In genomic region chr2:50110167-50110566, GRCm38 (mm10) we compare ENCODE assay signal across 8 mouse cellular contexts. TPM values are rescaled to one million over a fixed set of nuclear protein-coding genes. Genes with fewer than 3 reads are reported as not detected.
A peak's percentile ranks its signal among the peaks of the same experiment; 100 is the strongest.
DNase-seq lines count a peak whose midpoint lies in the region; ATAC-seq and TF ChIP-seq lines count a peak whose summit lies in the region.

No protein-coding gene starts in this region.

- DNase-seq in forebrain, postnatal 0 days: no peak
- DNase-seq in right cerebral cortex, adult 18-20 months: peak; percentile 21
- no peak for DNase-seq in right cerebral cortex, postnatal 4 days
- DNase-seq in right cerebral cortex, postnatal 10 days (ENCODE audit: low spot score in 2 of 2): peak; percentile 42 to 51
- DNase-seq in cerebellum, postnatal 4 days (ENCODE audit: low spot score in 2 of 2): no peak

- H3K27me3 ChIP-seq in forebrain, postnatal 0 days (ENCODE audit: insufficient read depth, low read length): no peaks in the 10 kb centered on the region
- no peaks in the 10 kb centered on the region for H3K27me3 ChIP-seq in forebrain, embryonic 16.5 days (replicated peaks; ENCODE audit: control insufficient read depth, insufficient read depth, low read length)
- H3K27me3 ChIP-seq in intestine, embryonic 16.5 days (replicated peaks; ENCODE audit: control insufficient read depth, insufficient read depth, low read length): no peaks in the 10 kb centered on the region

- ATAC-seq in forebrain, postnatal 0 days: peak; percentile 36
- ATAC-seq in forebrain, embryonic 16.5 days: no peak
- peak; percentile 52; the same call in 1 of the 2 replicates for ATAC-seq in intestine, embryonic 16.5 days
- no peak for ATAC-seq in cerebellum, adult (ENCODE audit: insufficient number of reproducible peaks, low FRiP score, low TSS enrichment)

- 0 out of 2 replicates have a peak, but pooled peaks cover 3% of the 10 kb centered on the region for H3K4me1 ChIP-seq in forebrain, postnatal 0 days (ENCODE audit: insufficient read depth)
- peaks cover 5% of the 10 kb centered on the region for H3K4me1 ChIP-seq in forebrain, embryonic 16.5 days (replicated peaks; ENCODE audit: control insufficient read depth, insufficient read depth, low read length)
- H3K4me1 ChIP-seq in intestine, embryonic 16.5 days (ENCODE audit: control insufficient read depth, insufficient read depth, low read length): peaks cover 9% of the 10 kb centered on the region

- TF ChIP-seq CTCF in forebrain, postnatal 0 days (IDR thresholded peaks at IDR 0.05; ENCODE audit: low read depth): no peak

- H3K36me3 ChIP-seq in forebrain, postnatal 0 days (ENCODE audit: insufficient read depth): no peaks in the 10 kb centered on the region
- H3K36me3 ChIP-seq in forebrain, embryonic 16.5 days (ENCODE audit: control insufficient read depth, insufficient read depth): no peaks in the 10 kb centered on the region
- H3K36me3 ChIP-seq in intestine, embryonic 16.5 days (ENCODE audit: control insufficient read depth, insufficient read depth, low read length): no peaks in the 10 kb centered on the region

- H3K4me3 ChIP-seq in forebrain, postnatal 0 days (ENCODE audit: low read depth, low read length): no peak overlapping the region
- H3K4me3 ChIP-seq in forebrain, embryonic 16.5 days (replicated peaks; ENCODE audit: low read length): no peak overlapping the region
- H3K4me3 ChIP-seq in intestine, embryonic 16.5 days (ENCODE audit: low read length): no peak overlapping the region

- WGBS in forebrain, postnatal 0 days: 41% methylated on average over 10 of the region's 10 CpGs
- WGBS in forebrain, embryonic 16.5 days: 51% methylated on average over 10 of the region's 10 CpGs
- 30% methylated on average over 10 of the region's 10 CpGs for WGBS in intestine, embryonic 16.5 days

- no peak overlapping the region for H3K27ac ChIP-seq in forebrain, postnatal 0 days (ENCODE audit: low read depth, low read length)
- H3K27ac ChIP-seq in forebrain, embryonic 16.5 days (ENCODE audit: low read length): no peak overlapping the region
- peak overlapping the region; percentile 60; the same call in 1 of the 2 replicates for H3K27ac ChIP-seq in intestine, embryonic 16.5 days (ENCODE audit: low read length)

- H3K4me2 ChIP-seq in forebrain, postnatal 0 days (ENCODE audit: low read depth): no peak overlapping the region
- H3K4me2 ChIP-seq in forebrain, embryonic 16.5 days (ENCODE audit: low read length): no peak overlapping the region
- H3K4me2 ChIP-seq in intestine, embryonic 16.5 days (ENCODE audit: low read depth, low read length): 0 out of 2 replicates have a peak overlapping the region, but pooled peaks have one; percentile 10

- H3K9me3 ChIP-seq in forebrain, postnatal 0 days (ENCODE audit: low read length): no peaks in the 10 kb centered on the region
- H3K9me3 ChIP-seq in forebrain, embryonic 16.5 days (ENCODE audit: control insufficient read depth, low read length): no peaks in the 10 kb centered on the region
- no peaks in the 10 kb centered on the region for H3K9me3 ChIP-seq in intestine, embryonic 16.5 days (ENCODE audit: control insufficient read depth, low read length)

- no peak overlapping the region for H3K9ac ChIP-seq in forebrain, postnatal 0 days
- no peak overlapping the region for H3K9ac ChIP-seq in forebrain, embryonic 16.5 days (replicated peaks; ENCODE audit: low read depth, low read length)
- H3K9ac ChIP-seq in intestine, embryonic 16.5 days (ENCODE audit: low read depth, low read length): 0 out of 2 replicates have a peak overlapping the region, but pooled peaks have one; percentile 34

RNA-seq across cellular contexts. Expression of gene Lypd6, which starts 43.9 kb away (rescaled TPM):
- total RNA-seq in forebrain, postnatal 0 days (2014; rRNA removed): 12.2 and 19.2 TPM in 2 replicates
- 14.1 and 17.2 TPM in 2 replicates for polyA plus RNA-seq in forebrain, postnatal 0 days (2015; fragmentation: Nextera tagmentation; extraction: Ambion mirVana)
- polyA plus RNA-seq in forebrain, embryonic 16.5 days (2015; fragmentation: Nextera tagmentation; extraction: Ambion mirVana): 14.3 and 18.3 TPM in 2 replicates
- 11.4 and 14.6 TPM in 2 replicates for polyA plus RNA-seq in intestine, embryonic 16.5 days (2015; fragmentation: Nextera tagmentation; extraction: Ambion mirVana)

Comparison
In these comparisons a context has a peak if more than half of its experiments do, and no peak if none do; other contexts are left out.
1. ATAC-seq: peak in forebrain, postnatal 0 days (single experiment) and intestine, embryonic 16.5 days (single experiment); none in forebrain, embryonic 16.5 days (single experiment) and cerebellum, adult (single experiment).
2. DNase-seq: peak in right cerebral cortex, adult 18-20 months (single experiment) and right cerebral cortex, postnatal 10 days (2 of 2); none in forebrain, postnatal 0 days (single experiment), right cerebral cortex, postnatal 4 days (single experiment) and cerebellum, postnatal 4 days (0 of 2).